Mouse (Mus musculus): ENCODE data around the gene Peg3.
A peak's percentile ranks its signal among the peaks of the same experiment; 100 is the strongest.
"Not testable (repeated sequence)": the region's sequence is repeated elsewhere in the genome, so short reads cannot be mapped to it uniquely, and the experiment has no call there.

The Peg3 gene

GRCm38 (mm10) chr7:6730241-6730640, at the start of gene Peg3, which contains the start of gene Usp29:
Peg3 (minus strand) TSS chr7:6730431.
Usp29 (plus strand) TSS chr7:6730578.
- peak; percentile 94 for DNase-seq

DNA sequence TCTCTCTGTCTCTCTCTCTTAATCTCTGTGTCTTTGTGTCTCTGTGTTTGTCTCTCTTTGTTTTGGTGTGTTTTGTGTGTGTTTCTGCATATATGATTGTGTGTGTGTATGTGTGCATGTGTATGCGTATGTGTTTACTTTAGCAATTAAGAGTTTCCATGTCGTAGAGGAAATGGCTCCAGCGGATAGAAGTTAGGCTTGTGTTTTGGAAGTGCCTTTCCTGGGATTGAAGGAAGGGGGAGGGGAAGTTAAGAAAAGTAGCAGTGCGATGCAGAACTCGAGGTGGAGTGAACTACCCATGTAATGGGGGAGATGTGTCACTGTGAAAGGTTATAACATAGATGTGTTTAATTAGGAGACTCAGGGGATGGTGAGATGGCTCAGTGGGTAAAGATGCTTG, 48.9 kb upstream of the Peg3 start:
- no peak for DNase-seq

- no peak for DNase-seq
These were observed 47.5 kb upstream of the Peg3 start for GRCm38 (mm10) chr7:6777689-6778088.

DNA sequence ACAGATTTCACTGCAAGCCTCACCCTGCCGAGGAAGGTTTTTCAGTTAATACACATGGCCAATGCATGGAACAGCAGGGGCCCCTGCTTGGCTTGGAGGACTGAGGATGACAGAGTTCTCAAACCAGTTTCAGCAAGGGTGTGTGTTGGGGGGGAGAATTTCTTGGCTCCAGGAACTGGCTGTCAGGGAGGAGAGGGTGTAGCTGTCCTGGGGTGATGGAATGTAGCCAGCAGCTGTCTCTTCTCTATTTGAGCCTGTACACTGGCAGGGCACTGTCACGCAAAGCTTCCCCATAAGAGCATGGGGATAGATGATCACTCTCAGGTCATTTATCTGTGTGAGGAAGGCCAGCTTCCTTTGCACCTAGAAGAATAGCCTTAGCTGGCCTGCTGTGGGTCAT, 46.9 kb upstream of the Peg3 start:
- DNase-seq: peak; percentile 72 to 73

GRCm38 (mm10) chr7:6776314-6777059, 46.3 kb upstream of the Peg3 start:
- peak; percentile 47 to 81 for DNase-seq

- not testable (repeated sequence) for DNase-seq
These were observed 43.7 kb upstream of the Peg3 start for GRCm38 (mm10) chr7:6773865-6774413.

- no peak for DNase-seq
These were observed 40.1 kb upstream of the Peg3 start for GRCm38 (mm10) chr7:6770286-6770685.

DNA sequence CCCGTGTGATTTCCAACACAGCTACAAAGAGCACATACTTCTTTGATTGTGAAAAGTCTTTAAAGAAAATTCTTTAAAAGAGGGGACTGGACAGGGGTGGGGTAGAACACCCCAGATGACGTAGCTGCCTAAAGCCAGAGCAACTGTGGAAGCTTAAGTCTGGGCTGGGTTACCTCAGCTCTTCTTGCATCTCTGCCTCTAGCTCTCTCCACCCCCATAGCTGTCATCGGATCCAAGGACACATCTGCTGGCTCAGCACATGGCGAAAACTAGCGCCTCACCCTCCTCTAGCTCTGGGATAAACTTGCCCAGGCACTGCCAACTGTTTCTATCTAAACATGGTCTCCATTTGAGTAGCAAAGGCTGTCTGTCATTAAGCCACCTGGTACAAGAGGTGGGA, 35.0 kb upstream of the Peg3 start:
- no peak for DNase-seq

GRCm38 (mm10) chr7:6760170-6760569, 29.9 kb upstream of the Peg3 start:
- no peak for DNase-seq

DNA sequence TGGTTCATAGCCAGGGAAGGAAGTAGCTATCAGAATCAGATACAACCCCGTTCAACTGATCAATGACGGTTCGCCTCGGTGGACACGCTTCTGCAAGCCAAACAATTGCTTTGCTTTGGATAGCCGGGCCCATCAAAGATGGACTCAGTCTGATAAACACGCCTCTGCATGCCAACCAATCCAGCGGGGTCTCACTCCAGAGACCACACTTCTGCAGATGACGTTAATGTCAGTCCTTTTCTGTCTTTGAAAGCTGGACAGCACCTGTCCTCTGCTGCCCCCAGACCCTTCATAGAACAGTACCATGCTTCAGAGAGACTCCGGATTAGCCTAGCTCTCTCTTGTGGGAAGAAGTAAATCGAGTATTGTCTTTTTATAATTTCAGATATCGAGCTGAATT, 29.5 kb upstream of the Peg3 start:
- DNase-seq: no peak

DNA sequence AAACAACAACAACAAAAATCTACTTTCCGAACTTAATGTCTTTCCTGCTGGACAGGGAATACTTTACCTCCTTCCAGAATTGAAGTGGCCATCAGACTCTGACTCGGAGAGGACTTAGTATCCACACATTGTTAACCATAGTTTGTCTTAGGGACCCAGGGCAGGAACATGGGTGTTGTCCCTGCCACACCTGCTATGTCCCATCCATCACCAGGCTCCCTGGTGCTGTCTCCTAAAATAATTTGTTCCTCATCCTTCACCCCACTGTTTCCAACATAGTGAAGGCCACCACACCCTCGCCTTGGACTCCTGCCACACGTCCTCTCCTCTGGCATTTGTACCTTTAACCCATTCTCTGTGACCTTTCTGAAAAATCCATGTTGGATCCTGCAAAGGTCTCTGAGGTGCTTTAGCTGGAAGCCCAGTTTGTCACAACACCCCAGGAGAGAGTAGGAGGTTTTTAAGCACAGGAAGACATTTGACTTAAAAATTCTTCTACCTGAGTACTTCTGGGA, 26.6 kb upstream of the Peg3 start:
- DNase-seq: no peak

DNA sequence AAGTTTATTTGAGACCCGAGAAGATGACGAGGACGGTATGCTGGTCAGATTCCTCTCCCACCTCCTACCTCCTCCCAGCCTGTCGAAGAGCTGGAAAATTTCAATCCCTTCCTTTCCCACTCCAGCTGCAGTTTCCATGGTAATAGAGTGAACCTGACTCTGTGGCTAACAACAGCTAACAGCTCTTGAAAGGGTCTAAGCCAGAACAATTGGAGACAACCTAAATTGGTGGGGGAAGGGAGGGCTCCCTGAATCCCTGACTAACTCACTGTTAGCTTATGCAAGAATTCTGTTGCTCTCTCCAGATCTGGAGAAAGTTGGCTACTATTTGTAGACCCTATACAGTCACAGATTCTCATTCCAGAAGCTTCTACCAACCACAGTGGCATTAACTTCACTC, 23.2 kb upstream of the Peg3 start:
- DNase-seq: no peak

DNA sequence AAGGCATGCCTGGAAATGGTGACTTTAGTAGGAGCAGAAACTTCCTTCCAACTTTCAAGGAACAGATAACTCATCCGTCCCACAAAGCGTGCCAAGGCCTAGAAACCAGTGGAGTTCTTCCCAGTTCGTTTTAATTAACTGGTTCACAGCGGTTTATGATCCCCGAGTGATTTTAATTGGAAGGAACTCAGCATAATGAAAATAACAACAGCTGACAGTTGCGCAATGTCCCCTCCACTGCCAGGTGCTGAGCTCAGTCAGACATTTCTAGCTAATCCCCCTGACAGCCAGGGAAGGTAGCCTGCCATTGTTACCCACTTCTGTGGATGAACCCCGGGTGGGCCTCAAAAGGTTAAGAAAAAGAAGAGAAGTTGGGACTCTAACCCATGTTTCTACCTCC, 19.0 kb upstream of the Peg3 start:
- DNase-seq: peak in 1 of 2 experiments; percentile 21

- no peak for DNase-seq
These were observed 14.2 kb upstream of the Peg3 start for GRCm38 (mm10) chr7:6744281-6744904.

- DNase-seq: no peak
These were observed 5.8 kb upstream of the Peg3 start for GRCm38 (mm10) chr7:6736060-6736459.

- DNase-seq: no peak
These were observed 1.7 kb upstream of the Peg3 start for GRCm38 (mm10) chr7:6731930-6732329.

DNA sequence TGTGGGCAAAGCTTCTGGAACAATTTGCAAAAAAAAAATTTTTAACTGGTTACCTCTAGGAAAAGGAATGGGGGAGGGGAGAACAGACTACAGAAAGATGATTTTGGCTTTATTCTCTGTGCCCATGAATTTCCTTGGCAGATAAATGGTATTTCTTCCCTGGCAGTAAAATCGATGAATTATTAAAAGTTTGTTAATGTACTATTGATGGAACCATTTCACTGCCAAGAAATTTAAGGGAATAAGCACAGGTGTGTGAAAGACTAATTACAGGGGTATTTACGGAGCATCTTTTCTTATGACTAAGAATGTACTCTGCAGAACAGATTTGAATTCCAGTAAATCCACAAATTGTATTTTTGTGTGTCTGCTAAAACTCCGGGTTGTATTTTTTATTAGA, 1.1 kb upstream of the Peg3 start:
- DNase-seq: no peak

DNA sequence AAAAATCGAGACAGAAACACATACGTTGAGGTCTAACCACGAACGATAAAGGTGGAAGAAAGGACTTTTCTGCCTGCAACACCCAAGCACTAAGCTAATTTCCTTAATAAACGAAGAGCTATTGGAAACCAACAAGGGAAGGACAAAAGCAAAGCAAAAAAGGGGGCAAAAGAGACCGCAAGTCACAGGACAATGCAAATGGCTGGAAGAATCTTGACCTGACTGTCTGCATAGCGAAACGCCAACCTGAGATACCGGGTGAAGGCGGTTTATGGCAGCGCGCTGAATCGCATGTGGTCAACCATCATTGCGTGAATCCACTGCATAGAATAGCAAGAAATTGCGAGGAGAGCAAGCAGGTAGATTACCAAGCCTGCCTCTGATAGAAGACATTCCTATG, 570 bp upstream of the Peg3 start:
- DNase-seq: peak; percentile 56 to 61

GRCm38 (mm10) chr7:6729061-6729817, 992 bp downstream of the Peg3 start:
- DNase-seq: peak; percentile 96 to 98

- DNase-seq: peak; percentile 94
These were observed 1.8 kb downstream of the Peg3 start for GRCm38 (mm10) chr7:6728263-6728931.

GRCm38 (mm10) chr7:6727351-6728121, 2.7 kb downstream of the Peg3 start:
- DNase-seq: peak; percentile 91 to 93

DNA sequence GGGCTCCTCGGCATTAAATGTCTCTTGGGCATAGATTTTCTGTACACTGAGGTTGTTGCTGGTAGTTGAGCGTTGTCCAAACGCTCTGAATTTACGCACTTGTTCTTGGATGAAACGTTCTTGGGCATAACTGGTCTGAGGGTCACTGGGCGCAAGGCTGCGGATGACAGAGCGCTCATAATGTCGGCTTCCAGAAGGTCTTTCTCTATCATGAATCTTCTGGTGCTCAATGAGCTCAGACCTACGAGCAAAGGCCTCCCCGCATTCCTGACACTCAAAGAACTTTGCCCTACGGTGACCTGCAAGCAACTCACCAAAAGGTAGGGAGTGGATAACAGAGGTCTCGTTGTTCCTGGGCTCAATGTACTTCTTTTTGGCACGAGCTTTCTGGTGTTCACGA, 20.8 kb downstream of the Peg3 start:
- no peak for DNase-seq

Measured in cerebellum, postnatal 14 days (tissue).